Mouse (Mus musculus) limb, embryonic 12.5 days (tissue): ENCODE data around the gene Gm47995. TPM values are rescaled to one million over a fixed set of nuclear protein-coding genes. Genes with fewer than 3 reads are reported as not detected.

Source experiments
- polyA plus RNA-seq: library from polyadenylated mRNA; unstranded; fragments of >200 nt; fragmentation: Nextera tagmentation; extraction: Ambion mirVana; gene quantifications from 2 replicates; pipeline ENCODE4 v1.2.1, GENCODE M21; 2016

The Gm47995 gene
- polyA plus RNA-seq, 1 experiment from 2014 or later = not detected

Other genes with a start within 250 kb of the Gm47995 start
- gene Hmcn1, start 205.0 kb upstream of the Gm47995 start, polyA plus RNA-seq = 23.8 and 25.6 TPM in 2 replicates
- gene Gm47985, start 15.9 kb upstream of the Gm47995 start, polyA plus RNA-seq = 0.92 and 1.3 TPM in 2 replicates
- not detected in 2 replicates for gene Gm8947, start 6.1 kb upstream of the Gm47995 start, polyA plus RNA-seq
- gene 3110040M04Rik, start 5.7 kb downstream of the Gm47995 start, polyA plus RNA-seq = not detected in 2 replicates
- gene Gm47996, start 11.7 kb downstream of the Gm47995 start, polyA plus RNA-seq = not detected in 2 replicates
- gene Ivns1abp, start 146.0 kb downstream of the Gm47995 start, polyA plus RNA-seq = 352 and 354 TPM in 2 replicates
- gene Swt1, start 230.0 kb downstream of the Gm47995 start, polyA plus RNA-seq = 29.7 and 30.7 TPM in 2 replicates
- gene Trmt1l, start 230.1 kb downstream of the Gm47995 start, polyA plus RNA-seq = 53.4 and 60.3 TPM in 2 replicates